Mouse (Mus musculus) ovary, postnatal 36 days (tissue): ENCODE measurements around the gene Hes2.

ENCODE experiments used
- DNase-seq: peaks from one replicate; pipeline ENCODE4 v3.0.0; 2022; ENCODE audit warnings: low spot score, mixed read lengths

Gene Hes2

GRCm38 (mm10) chr4:152160748-152161147, 2.1 kb downstream of the Hes2 start:
- no peak for DNase-seq

GRCm38 (mm10) chr4:152161601-152162000, 2.9 kb downstream of the Hes2 start:
- DNase-seq = no peak

- no peak for DNase-seq
Measured at GRCm38 (mm10) chr4:152162748-152163147, 4.1 kb downstream of the Hes2 start.

GRCm38 (mm10) chr4:152165036-152165931, 6.6 kb downstream of the Hes2 start:
- DNase-seq = peak; percentile 71

- no peak for DNase-seq
Measured at GRCm38 (mm10) chr4:152168052-152168451, 9.4 kb downstream of the Hes2 start.

- DNase-seq = no peak
Measured at GRCm38 (mm10) chr4:152169103-152169502, 10.4 kb downstream of the Hes2 start.

- no peak for DNase-seq
Measured at GRCm38 (mm10) chr4:152170286-152170685, 11.6 kb downstream of the Hes2 start.

- no peak for DNase-seq
Measured at GRCm38 (mm10) chr4:152171543-152171942, 12.9 kb downstream of the Hes2 start.

- peak; percentile 70 for DNase-seq
Measured at GRCm38 (mm10) chr4:152173041-152173440, 14.4 kb downstream of the Hes2 start.

GRCm38 (mm10) chr4:152173956-152174355, 15.3 kb downstream of the Hes2 start:
- no peak for DNase-seq

- no peak for DNase-seq
Measured at GRCm38 (mm10) chr4:152176638-152177037, 18.0 kb downstream of the Hes2 start.

- no peak for DNase-seq
Measured at GRCm38 (mm10) chr4:152177174-152177536, 18.5 kb downstream of the Hes2 start.

GRCm38 (mm10) chr4:152177537-152178343, 19.1 kb downstream of the Hes2 start, which contains the start of gene Acot7:
Gene Acot7, plus strand, starts transcription at chr4:152178134.
- DNase-seq = peak; percentile 93

GRCm38 (mm10) chr4:152178344-152178864, 19.7 kb downstream of the Hes2 start:
- peak; percentile 62 for DNase-seq

- no peak for DNase-seq
Measured at GRCm38 (mm10) chr4:152178916-152179705, 20.4 kb downstream of the Hes2 start.

GRCm38 (mm10) chr4:152179946-152180660, 21.4 kb downstream of the Hes2 start:
- DNase-seq = no peak

- no peak for DNase-seq
Measured at GRCm38 (mm10) chr4:152182205-152182604, 23.5 kb downstream of the Hes2 start.

- no peak for DNase-seq
Measured at GRCm38 (mm10) chr4:152184353-152185035, 25.8 kb downstream of the Hes2 start.

- DNase-seq = peak; percentile 24
Measured at GRCm38 (mm10) chr4:152185137-152185509, 26.5 kb downstream of the Hes2 start.

GRCm38 (mm10) chr4:152185510-152186204, 27.0 kb downstream of the Hes2 start:
- peak; percentile 41 for DNase-seq
